Mouse (Mus musculus): Measurements from ENCODE around the gene Klf12.

GRCm38 (mm10) chr14:100281734-100282133 lies 2.7 kb downstream of the Klf12 start:
- no peak for TF ChIP-seq CTCF (IDR thresholded peaks at IDR 0.05; ENCODE audit: control insufficient read depth, insufficient read depth, low read length)
- no peak for TF ChIP-seq POLR2A (IDR thresholded peaks at IDR 0.05; ENCODE audit: borderline replicate concordance, control insufficient read depth, low read depth, low read length)
